Mouse (Mus musculus): ENCODE results near the gene Osbpl7. TPM values are rescaled to one million over a fixed set of nuclear protein-coding genes. Genes with fewer than 3 reads are reported as not detected.

Gene Osbpl7
- polyA plus RNA-seq, 1 experiment from 2014 or later: 11.8 TPM

DNA sequence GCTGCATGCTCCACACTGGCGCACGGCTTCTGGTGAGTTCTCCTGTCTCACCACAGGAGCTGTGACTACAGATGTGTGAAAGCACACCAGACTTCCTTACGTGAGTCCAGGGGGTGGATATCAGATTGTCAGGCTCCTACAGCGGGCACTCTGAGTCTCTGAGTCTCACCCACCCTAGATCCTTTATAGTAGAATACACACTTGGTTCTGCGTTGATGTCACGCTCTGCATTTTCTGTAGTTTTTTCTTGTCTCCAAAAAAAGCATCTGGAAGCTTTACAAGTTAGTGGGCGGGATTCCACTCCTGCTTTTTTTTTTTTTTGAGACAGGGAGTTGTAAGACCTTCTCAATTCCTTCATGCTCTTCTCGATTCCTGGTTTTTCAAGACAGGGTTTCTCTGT lies 5.5 kb upstream of the Osbpl7 start:
- Histone ChIP-seq H3K27ac (no peak overlapping the region), H3K4me2 (replicated peaks) (no peak overlapping the region), H3K4me1 (replicated peaks) (peaks cover 16% of the 10 kb centered on the region), H3K9me3 (no peaks in the 10 kb centered on the region), H3K9ac (replicated peaks) (no peak overlapping the region), H3K36me3 (peaks cover 26% of the 10 kb centered on the region), H3K4me3 (replicated peaks) (no peak overlapping the region), H3K27me3 (no peaks in the 10 kb centered on the region)
- WGBS: 97% methylated on average over 8 of the region's 8 CpGs
- no peak for ATAC-seq

DNA sequence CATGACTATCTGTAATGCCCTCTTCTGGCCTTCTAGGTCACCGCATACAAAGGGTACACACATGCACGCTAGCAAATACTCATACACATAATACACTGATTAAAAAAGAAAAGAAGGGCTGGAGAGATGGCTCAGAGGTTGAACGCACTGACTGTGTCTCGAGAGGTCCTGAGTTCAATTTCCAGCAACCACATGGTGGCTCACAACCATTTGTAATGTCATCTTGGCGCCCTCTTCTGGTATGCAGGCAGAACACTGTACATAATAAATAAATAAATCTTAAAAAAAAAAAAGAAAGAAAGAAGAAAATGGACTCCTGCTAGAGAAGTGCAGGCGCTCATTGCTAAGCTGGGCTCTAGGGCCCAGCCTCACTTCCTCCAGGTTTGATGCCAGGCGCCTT lies 4.6 kb upstream of the Osbpl7 start:
- no peak overlapping the region for H3K9ac ChIP-seq (replicated peaks)
- H3K27ac ChIP-seq: no peak overlapping the region
- H3K9me3 ChIP-seq: no peaks in the 10 kb centered on the region
- ATAC-seq: no peak
- peaks cover 24% of the 10 kb centered on the region for H3K4me1 ChIP-seq (replicated peaks)
- H3K4me2 ChIP-seq (replicated peaks): no peak overlapping the region
- 77% methylated on average over 7 of the region's 7 CpGs for whole genome bisulfite sequencing
- peaks cover 26% of the 10 kb centered on the region for H3K36me3 ChIP-seq
- H3K4me3 ChIP-seq (replicated peaks): no peak overlapping the region
- no peaks in the 10 kb centered on the region for H3K27me3 ChIP-seq

DNA sequence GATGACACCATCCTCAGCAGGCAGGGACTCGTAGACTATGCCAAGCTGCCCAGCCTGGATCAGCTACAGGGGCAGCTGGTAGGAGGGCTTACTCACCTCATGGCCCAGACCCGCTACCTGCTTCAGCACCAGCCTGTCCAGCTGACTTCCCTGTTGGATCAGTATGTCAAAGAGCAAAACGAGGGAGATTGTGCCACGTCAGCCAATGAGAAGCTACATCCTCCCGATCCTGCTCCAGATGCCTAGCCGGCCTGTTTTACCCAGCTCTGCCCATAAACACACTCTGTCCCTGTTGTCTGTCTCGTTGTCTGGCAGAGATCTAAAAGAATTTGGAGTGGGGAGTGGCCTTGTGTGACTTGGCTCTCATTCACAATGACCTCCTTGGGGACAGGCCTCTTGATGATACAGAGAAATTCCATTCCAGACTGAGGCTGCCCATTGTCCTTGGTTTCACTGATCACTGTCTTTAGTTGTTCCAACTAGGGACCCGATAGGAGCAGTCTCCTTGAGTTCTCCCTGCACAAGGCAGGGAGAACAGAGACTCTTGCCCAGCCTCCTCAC lies 2.3 kb upstream of the Osbpl7 start:
- no peak overlapping the region for H3K27ac ChIP-seq
- no peak overlapping the region for H3K4me2 ChIP-seq (replicated peaks)
- H3K27me3 ChIP-seq: no peaks in the 10 kb centered on the region
- peaks cover 26% of the 10 kb centered on the region for H3K36me3 ChIP-seq
- ATAC-seq: no peak
- H3K4me1 ChIP-seq (replicated peaks): peaks cover 30% of the 10 kb centered on the region
- no peak overlapping the region for H3K4me3 ChIP-seq (replicated peaks)
- no peak overlapping the region for H3K9ac ChIP-seq (replicated peaks)
- no peaks in the 10 kb centered on the region for H3K9me3 ChIP-seq
- 86% methylated on average over 8 of the region's 8 CpGs for WGBS

DNA sequence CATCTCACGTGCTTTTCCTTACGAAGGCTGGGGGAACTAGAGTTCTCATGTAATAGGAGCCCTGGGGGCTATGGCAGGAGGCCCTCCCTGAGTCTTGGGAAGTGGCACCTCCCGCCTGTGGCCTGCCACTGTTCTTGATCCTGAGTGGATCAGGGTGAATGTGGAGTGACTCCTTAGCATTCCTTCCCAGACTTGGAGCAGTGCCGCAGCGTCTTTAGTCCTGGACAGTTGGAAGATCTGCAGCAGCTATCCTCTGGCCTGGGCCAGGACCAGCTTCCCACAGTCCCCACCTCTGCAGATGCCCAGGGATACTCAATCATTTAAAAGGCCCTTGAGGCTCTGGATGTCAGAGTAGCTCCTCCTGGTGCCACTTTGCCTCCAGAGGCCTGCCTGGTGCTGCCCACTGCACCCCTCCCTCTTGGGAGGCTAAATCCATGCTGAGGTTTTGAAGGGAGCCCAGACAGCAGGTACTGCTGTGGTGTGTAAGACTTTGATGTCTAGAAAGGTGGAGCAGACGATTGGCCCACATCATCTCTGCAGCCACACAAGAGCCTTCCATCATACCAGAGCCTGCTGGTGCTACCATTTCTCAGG lies 839 bp upstream of the Osbpl7 start:
- Histone ChIP-seq H3K4me2 (replicated peaks) (no peak overlapping the region), H3K27me3 (no peaks in the 10 kb centered on the region), H3K4me1 (replicated peaks) (peaks cover 30% of the 10 kb centered on the region), H3K4me3 (replicated peaks) (no peak overlapping the region), H3K9ac (replicated peaks) (no peak overlapping the region), H3K27ac (no peak overlapping the region; the same call in 1 of the 2 replicates), H3K36me3 (peaks cover 34% of the 10 kb centered on the region), H3K9me3 (no peaks in the 10 kb centered on the region)
- WGBS: 78% methylated on average over 6 of the region's 6 CpGs
- ATAC-seq: no peak

GRCm38 (mm10) chr11:97050944-97051586 lies 637 bp downstream of the Osbpl7 start:
- peak overlapping the region; percentile 73 for H3K4me3 ChIP-seq (replicated peaks)
- H3K27ac ChIP-seq: peak overlapping the region; percentile 63
- H3K9me3 ChIP-seq: no peaks in the 10 kb centered on the region
- H3K4me2 ChIP-seq (replicated peaks): peak overlapping the region; percentile 88
- peak overlapping the region; percentile 85 for H3K9ac ChIP-seq (replicated peaks)
- 25% methylated on average over 13 of the region's 13 CpGs for WGBS
- H3K27me3 ChIP-seq: no peaks in the 10 kb centered on the region
- H3K4me1 ChIP-seq (replicated peaks): peaks cover 30% of the 10 kb centered on the region
- peaks cover 43% of the 10 kb centered on the region for H3K36me3 ChIP-seq
- ATAC-seq: peak; percentile 31

DNA sequence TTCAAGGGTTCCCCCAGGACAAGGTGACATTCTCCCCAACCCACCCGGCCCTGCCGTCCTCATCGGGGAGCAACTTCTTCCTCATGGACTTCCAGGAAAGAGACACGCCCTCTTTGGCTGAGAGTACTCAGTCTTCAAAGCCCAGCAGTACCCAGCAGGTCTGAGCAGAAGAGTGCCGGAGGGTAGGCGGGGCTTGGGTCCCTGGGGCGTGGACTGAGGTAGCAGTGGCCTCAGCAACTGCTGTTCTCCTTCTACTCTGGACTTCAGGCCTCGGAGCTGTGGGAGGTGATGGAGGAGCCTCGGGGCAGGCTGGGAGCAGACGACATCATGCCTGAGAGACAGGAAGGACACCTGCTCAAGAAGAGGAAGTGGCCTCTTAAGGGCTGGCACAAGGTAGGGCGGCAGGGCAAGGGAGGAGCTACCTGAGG lies 1.8 kb downstream of the Osbpl7 start:
- Histone ChIP-seq H3K4me2 (replicated peaks) (peak overlapping the region; percentile 88; the same call in 1 of the 2 replicates), H3K9me3 (no peaks in the 10 kb centered on the region), H3K4me3 (replicated peaks) (no peak overlapping the region), H3K27ac (no peak overlapping the region), H3K9ac (replicated peaks) (peak overlapping the region; percentile 85; the same call in 1 of the 2 replicates), H3K36me3 (peaks cover 52% of the 10 kb centered on the region), H3K27me3 (no peaks in the 10 kb centered on the region), H3K4me1 (replicated peaks) (peaks cover 30% of the 10 kb centered on the region)
- no peak for ATAC-seq
- 30% methylated on average over 11 of the region's 11 CpGs for WGBS

DNA sequence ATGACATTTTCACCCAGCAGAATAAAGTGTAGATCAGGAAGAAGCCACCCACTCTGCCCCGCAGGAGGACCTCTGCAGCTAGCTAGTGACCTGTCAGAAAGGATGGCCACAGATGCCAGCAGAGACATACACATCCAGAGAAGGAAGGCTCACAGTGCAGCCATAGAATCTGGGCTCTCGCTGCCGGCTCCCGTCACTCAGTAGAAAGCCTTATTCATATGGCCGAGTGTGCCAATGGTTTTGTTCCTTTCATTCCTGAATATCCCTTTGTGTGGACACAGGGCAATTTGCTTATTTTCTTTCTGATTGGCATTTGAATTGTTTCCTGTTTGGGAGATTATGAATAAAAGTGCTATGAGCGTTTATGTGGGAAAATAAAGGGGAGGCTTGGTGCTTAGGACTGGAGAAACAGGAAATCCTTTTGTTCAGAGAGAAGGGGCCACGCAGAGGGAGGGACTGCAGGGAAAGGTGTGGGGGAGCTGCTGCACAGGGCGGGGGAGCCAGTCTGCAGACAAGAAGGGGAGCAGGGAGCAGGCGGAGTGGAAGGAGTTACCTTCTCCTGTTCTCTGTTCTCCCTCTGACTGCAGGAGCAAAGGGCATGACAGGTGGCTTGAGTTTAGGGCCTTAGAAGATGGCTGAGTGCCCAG lies 13.0 kb downstream of the Osbpl7 start:
- Histone ChIP-seq H3K27me3 (no peaks in the 10 kb centered on the region), H3K9ac (replicated peaks) (no peak overlapping the region), H3K36me3 (peaks cover 61% of the 10 kb centered on the region), H3K4me3 (replicated peaks) (no peak overlapping the region), H3K9me3 (no peaks in the 10 kb centered on the region), H3K4me1 (replicated peaks) (peaks cover 8% of the 10 kb centered on the region), H3K4me2 (replicated peaks) (no peak overlapping the region), H3K27ac (peak overlapping the region; percentile 74)
- 34% methylated on average over 9 of the region's 9 CpGs for WGBS
- peak; percentile 51; the same call in 1 of the 2 replicates for ATAC-seq

GRCm38 (mm10) chr11:97063921-97064295 lies 13.5 kb downstream of the Osbpl7 start:
- no peak overlapping the region for H3K4me3 ChIP-seq (replicated peaks)
- H3K4me2 ChIP-seq (replicated peaks): no peak overlapping the region
- H3K36me3 ChIP-seq: peaks cover 61% of the 10 kb centered on the region
- no peaks in the 10 kb centered on the region for H3K27me3 ChIP-seq
- peaks cover 8% of the 10 kb centered on the region for H3K4me1 ChIP-seq (replicated peaks)
- H3K9ac ChIP-seq (replicated peaks): no peak overlapping the region
- no peak for ATAC-seq
- 91% methylated on average over 3 of the region's 3 CpGs for WGBS
- H3K27ac ChIP-seq: peak overlapping the region; percentile 74
- H3K9me3 ChIP-seq: no peaks in the 10 kb centered on the region

DNA sequence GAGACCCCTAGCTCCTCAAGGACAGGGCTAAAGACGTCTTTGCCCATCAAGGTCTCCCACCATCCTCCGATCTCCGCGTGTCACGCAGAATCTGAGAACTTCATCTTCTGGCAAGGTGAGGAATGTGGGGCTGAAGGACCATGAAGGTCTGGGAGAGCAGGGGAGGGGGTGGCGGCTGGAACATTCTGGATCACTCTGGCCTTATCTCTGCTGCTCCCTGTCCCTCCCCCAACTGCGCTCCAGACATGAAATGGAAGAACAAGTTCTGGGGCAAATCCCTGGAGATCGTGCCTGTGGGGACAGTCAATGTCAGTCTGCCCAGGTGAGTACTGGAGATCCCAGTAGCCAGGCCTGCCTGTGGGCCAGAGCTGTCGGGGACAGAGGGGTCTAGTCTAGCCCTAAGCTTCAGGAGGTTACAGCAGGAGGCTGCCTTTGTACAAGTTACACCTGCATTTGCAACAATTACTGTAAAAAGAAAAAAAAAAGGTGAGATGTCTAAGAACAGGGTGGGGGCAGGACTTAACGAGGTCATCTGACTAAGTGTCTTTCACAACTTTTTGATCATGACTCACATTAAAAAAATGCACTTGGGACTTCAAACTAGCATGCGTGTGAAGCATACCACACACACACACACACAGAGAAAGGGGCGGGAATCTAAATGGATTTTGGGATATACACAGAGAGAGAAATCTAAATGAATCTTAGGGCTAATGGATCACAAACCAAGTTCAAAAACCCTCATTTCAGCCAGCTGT lies 15.3 kb downstream of the Osbpl7 start:
- peaks cover 43% of the 10 kb centered on the region for H3K36me3 ChIP-seq
- no peaks in the 10 kb centered on the region for H3K9me3 ChIP-seq
- H3K4me3 ChIP-seq (replicated peaks): no peak overlapping the region
- H3K27ac ChIP-seq: no peak overlapping the region
- no peak overlapping the region for H3K4me2 ChIP-seq (replicated peaks)
- no peak for ATAC-seq
- no peak overlapping the region for H3K9ac ChIP-seq (replicated peaks)
- H3K27me3 ChIP-seq: no peaks in the 10 kb centered on the region
- WGBS: 89% methylated on average over 12 of the region's 12 CpGs
- H3K4me1 ChIP-seq (replicated peaks): peaks cover 8% of the 10 kb centered on the region

- H3K36me3 ChIP-seq: peaks cover 32% of the 10 kb centered on the region
- 46% methylated on average over 22 of the region's 22 CpGs for WGBS
- no peak overlapping the region for H3K4me2 ChIP-seq (replicated peaks)
- ATAC-seq: no peak; the same call in 1 of the 2 replicates
- no peak overlapping the region for H3K4me3 ChIP-seq (replicated peaks)
- H3K4me1 ChIP-seq (replicated peaks): peaks cover 8% of the 10 kb centered on the region
- H3K27ac ChIP-seq: no peak overlapping the region
- H3K9ac ChIP-seq (replicated peaks): no peak overlapping the region
- no peaks in the 10 kb centered on the region for H3K27me3 ChIP-seq
- no peaks in the 10 kb centered on the region for H3K9me3 ChIP-seq
Observed at GRCm38 (mm10) chr11:97066656-97067360, 16.4 kb downstream of the Osbpl7 start.

GRCm38 (mm10) chr11:97069333-97069732 lies 18.9 kb downstream of the Osbpl7 start:
- Histone ChIP-seq H3K4me1 (replicated peaks) (no peaks in the 10 kb centered on the region), H3K4me3 (replicated peaks) (no peak overlapping the region), H3K9me3 (no peaks in the 10 kb centered on the region), H3K36me3 (peaks cover 32% of the 10 kb centered on the region), H3K27ac (no peak overlapping the region), H3K4me2 (replicated peaks) (no peak overlapping the region), H3K27me3 (no peaks in the 10 kb centered on the region), H3K9ac (replicated peaks) (no peak overlapping the region)
- ATAC-seq: no peak
- 86% methylated on average over 1 of the region's 1 CpGs for WGBS

Data from midbrain, embryonic 13.5 days (tissue).